Mouse (Mus musculus) ovary, postnatal 14 days (tissue): ENCODE data around the gene Mrps18b.

ENCODE experiments used
- DNase-seq: peaks from one replicate; pipeline ENCODE4 v3.0.0; 2022; ENCODE audit warnings: low spot score

Mrps18b gene

DNA sequence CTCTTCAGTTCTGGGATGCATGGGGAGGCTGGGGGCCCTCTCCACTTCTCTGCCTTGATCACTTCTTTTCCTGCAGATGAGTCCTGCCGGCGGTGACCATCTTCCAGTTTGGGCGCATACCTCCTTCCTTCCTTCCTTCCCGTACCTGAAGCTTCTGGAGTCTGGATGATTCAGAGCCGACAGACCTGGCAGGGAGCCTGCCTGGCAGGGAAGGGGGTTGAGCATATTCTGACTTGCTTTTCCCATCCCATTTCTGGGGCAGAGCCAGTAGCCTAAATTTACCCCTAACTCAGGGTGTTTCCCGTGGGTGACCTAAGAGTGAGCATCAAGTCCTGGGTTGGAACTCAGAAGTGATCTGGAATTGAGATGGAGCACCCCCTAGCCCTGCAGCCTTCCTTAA lies 41.5 kb downstream of the Mrps18b start:
- no peak for DNase-seq

- peak; percentile 91 for DNase-seq
Observed at GRCm38 (mm10) chr17:35873774-35874519, 42.2 kb downstream of the Mrps18b start.

- DNase-seq, result no peak
Observed at GRCm38 (mm10) chr17:35870884-35871696, 45.1 kb downstream of the Mrps18b start.

DNA sequence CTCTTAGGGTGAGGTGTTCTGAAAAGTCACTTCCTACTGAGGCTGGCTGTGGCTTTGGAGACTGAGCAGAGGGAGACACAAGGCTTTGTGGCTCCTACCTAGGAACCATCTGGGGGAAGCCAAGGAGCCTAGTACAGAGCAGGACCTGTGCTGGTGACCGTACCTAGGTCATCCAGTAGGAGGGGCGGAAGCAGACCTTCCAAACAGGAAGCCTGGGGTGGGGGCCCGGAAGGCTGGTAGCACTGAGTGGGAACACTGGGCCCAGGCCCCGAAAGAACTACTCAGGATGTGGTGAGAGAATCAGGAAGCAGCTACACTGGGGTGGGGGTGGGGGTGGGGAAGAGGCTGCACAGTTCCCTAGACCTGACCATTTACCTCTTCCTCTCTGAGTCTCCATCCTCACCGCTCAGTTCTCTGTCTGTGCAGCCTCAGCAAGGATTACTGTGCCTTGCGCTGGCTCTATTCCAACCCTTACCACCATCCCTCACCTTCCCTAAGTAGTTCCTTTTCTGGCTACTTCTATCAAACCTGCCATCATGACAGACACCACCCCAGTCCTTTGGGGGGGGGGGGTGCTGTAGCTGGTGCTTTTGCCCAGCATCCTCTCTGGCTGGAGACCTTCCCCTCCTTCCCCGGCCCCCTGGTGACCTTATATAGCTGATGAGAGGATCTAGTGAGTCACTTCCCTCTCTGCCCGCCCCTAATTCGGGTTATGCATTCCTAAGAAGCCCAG lies 45.9 kb downstream of the Mrps18b start:
- DNase-seq, result no peak

GRCm38 (mm10) chr17:35869346-35870067 lies 46.7 kb downstream of the Mrps18b start:
- no peak for DNase-seq

DNA sequence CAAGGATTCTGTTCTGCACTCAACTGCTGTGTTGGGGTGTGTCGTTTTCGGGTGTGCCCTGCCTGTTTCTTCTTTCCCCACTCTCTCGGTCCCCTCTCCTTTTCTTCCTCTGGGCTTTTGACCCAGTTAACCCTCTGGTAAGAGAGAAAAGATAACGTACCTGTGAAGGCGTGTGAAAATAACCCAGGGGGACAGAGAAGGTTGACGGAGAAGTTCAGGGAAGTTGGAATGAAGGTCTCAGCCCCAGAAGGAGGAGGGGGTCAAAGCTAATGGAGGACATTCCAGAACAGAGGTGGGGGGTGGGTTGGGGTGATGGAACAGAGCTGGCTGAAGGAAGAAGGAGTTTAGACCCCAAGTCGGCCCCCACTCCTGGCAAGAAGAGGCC lies 47.2 kb downstream of the Mrps18b start:
- DNase-seq, result no peak

- no peak for DNase-seq
Observed at GRCm38 (mm10) chr17:35868165-35868820, 47.9 kb downstream of the Mrps18b start.

GRCm38 (mm10) chr17:35866911-35867890 lies 49.0 kb downstream of the Mrps18b start:
- DNase-seq, result no peak

DNA sequence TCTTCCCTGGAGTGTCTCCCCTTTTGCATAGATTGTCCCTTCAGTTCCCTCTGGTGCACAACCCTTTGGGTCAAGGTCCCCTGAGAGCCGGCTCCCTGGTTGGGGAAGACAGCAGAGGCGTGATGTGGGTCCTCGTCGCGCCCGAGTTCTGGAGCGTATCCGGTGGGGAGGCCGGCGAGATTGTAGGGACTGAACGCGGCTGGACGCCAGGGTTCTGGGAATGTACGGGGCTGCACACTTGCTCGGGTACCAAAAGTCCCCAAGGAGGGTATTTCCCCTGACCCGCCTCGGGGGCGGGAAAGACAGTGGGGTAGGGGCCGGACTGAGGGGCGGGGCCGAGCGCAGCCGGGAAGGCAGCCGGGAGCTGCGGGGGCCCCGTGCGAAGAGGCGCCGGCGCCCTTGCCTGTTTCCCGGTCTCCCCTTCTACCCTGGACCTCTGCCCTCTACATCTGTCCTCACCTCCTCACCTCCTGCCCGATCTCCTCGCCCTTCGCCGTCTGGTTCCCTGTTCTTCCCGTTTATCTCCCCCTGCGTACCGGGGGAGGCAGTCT lies 49.8 kb downstream of the Mrps18b start:
- DNase-seq, result peak; percentile 51

DNA sequence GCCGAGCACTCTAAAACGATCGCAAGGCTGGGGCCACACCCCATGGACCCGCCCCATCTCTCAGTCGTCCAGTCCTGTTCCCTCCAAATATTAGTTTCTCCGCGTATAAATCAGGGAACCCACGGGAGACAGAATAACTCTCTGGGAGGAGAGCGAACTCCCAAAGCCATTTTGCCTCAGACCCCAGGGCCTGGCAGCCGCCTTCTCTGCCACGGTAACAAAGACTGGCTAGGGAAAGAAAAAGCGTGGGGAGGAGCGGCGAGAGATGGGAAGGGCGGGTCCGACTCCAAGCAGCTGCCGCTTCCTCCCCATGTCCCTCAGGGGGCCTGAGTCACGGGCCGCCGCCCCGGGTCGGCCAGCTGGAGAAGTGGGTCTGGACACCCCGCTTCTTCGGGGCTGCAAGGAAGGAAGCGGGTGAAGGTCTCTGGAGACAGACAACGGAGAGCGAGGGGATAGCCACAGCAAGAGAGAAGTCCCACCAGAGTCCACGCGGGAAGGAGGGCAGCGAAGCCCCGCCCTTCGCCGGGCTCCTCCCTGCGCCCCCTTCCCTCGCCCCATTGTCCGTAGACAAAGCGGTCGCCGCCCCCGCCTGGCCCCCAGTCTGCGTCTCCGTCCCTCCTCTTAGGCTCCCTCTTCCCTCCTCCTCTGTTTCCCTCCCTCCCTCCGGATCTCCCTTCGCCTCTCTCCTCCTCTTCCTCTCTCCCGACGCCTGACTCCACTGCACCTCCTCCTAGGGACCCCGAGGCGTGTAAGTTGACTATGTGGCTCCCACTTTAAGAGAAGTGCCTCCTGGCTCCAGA lies 50.5 kb downstream of the Mrps18b start, which contains the start of gene Ppp1r18:
Gene Ppp1r18 (plus strand): TSS at position 113 of the 800 bp plus-strand sequence.
- DNase-seq, result peak; percentile 62

GRCm38 (mm10) chr17:35864832-35865353 lies 51.3 kb downstream of the Mrps18b start:
- no peak for DNase-seq

- DNase-seq, result peak; percentile 84
Observed at GRCm38 (mm10) chr17:35861198-35861857, 54.9 kb downstream of the Mrps18b start, which contains the start of gene Nrm. Gene Nrm (plus strand): TSS chr17:35861318.

GRCm38 (mm10) chr17:35860831-35861197 lies 55.4 kb downstream of the Mrps18b start:
- no peak for DNase-seq
